Mouse (Mus musculus): ENCODE results near the gene Actg1.

Gene Actg1

GRCm38 (mm10) chr11:120308441-120309320, 39.7 kb downstream of the Actg1 start:
- peak; percentile 6 to 12 for DNase-seq

GRCm38 (mm10) chr11:120307566-120308430, 40.5 kb downstream of the Actg1 start:
- peak; percentile 93 to 98 for DNase-seq

GRCm38 (mm10) chr11:120307132-120307413, 41.3 kb downstream of the Actg1 start:
- DNase-seq: peak in 1 of 2 experiments; percentile 11

- DNase-seq: peak; percentile 3 to 15
These were observed 41.8 kb downstream of the Actg1 start for GRCm38 (mm10) chr11:120306366-120307131.

GRCm38 (mm10) chr11:120305535-120306365, 42.6 kb downstream of the Actg1 start:
- peak; percentile 3 to 22 for DNase-seq

- DNase-seq: peak; percentile 90 to 91
These were observed 43.3 kb downstream of the Actg1 start for GRCm38 (mm10) chr11:120304886-120305534.

- peak in 1 of 2 experiments; percentile 25 for DNase-seq
These were observed 44.0 kb downstream of the Actg1 start for GRCm38 (mm10) chr11:120304350-120304694.

- DNase-seq: peak in 1 of 2 experiments; percentile 10
These were observed 44.6 kb downstream of the Actg1 start for GRCm38 (mm10) chr11:120303559-120304349.

GRCm38 (mm10) chr11:120303119-120303518, 45.2 kb downstream of the Actg1 start:
- DNase-seq: no peak

GRCm38 (mm10) chr11:120299484-120299883, 48.9 kb downstream of the Actg1 start:
- DNase-seq: no peak

GRCm38 (mm10) chr11:120298441-120299141, 49.8 kb downstream of the Actg1 start:
- DNase-seq: no peak

- no peak for DNase-seq
These were observed 50.6 kb downstream of the Actg1 start for GRCm38 (mm10) chr11:120297767-120298166.

- DNase-seq: no peak
These were observed 51.8 kb downstream of the Actg1 start for GRCm38 (mm10) chr11:120296305-120297144.
